Mouse (Mus musculus) limb, embryonic 15.5 days (tissue): ENCODE measurements around the gene Vpreb1. TPM values are rescaled to one million over a fixed set of nuclear protein-coding genes. Genes with fewer than 3 reads are reported as not detected.

Experiments used
- ATAC-seq: fragments of 200-750 bp; cut with Nextera tagmentation; 2 replicates; pipeline ENCODE4 v1.8.0; 2017; ENCODE audit warnings: low read depth, moderate TSS enrichment; ENCODE audit not compliant: insufficient number of reproducible peaks, low FRiP score, low TSS enrichment
- H3K27ac ChIP-seq: fragments of 300-500 bp; sonication (generic); 2 replicates; pipeline ENCODE4 v1.5.1; 2015; ENCODE audit warnings: moderate library complexity, mild to moderate bottlenecking, inconsistent platforms
- H3K27me3 ChIP-seq: fragments of 300-500 bp; sonication (generic); 2 replicates; pipeline ENCODE4 v1.6.1; 2015; ENCODE audit warnings: inconsistent platforms
- H3K36me3 ChIP-seq: fragments of 300-500 bp; sonication (generic); 2 replicates; pipeline ENCODE4 v1.6.1; 2015; ENCODE audit warnings: inconsistent platforms
- H3K4me1 ChIP-seq: fragments of 300-500 bp; sonication (generic); 2 replicates; pipeline ENCODE4 v1.6.1; 2015; ENCODE audit warnings: inconsistent platforms
- H3K4me2 ChIP-seq: fragments of 300-500 bp; sonication (generic); 2 replicates; pipeline ENCODE4 v1.6.1; 2015; ENCODE audit warnings: mild to moderate bottlenecking, inconsistent platforms
- H3K4me3 ChIP-seq: fragments of 300-500 bp; sonication (generic); 2 replicates; pipeline ENCODE4 v1.5.1; 2015; ENCODE audit warnings: mild to moderate bottlenecking, inconsistent platforms
- H3K9ac ChIP-seq: fragments of 300-500 bp; sonication (generic); 2 replicates; pipeline ENCODE4 v1.6.1; 2015; ENCODE audit warnings: inconsistent platforms
- H3K9me3 ChIP-seq: fragments of 300-500 bp; sonication (generic); 2 replicates; pipeline ENCODE4 v1.6.1; 2016; ENCODE audit warnings: inconsistent platforms
- WGBS: fragments of 180-500 bp; shearing (Covaris S2); methylation state at CpG from one replicate; pipeline ENCODE4 v1.1.7; 2015; 5-methylcytosine and 5-hydroxymethylcytosine counted together
- polyA plus RNA-seq: library from polyadenylated mRNA; unstranded; fragments of >200 nt; fragmentation: Nextera tagmentation; extraction: Ambion mirVana; gene quantifications from 2 replicates; pipeline ENCODE4 v1.2.1, GENCODE M21; 2015

The Vpreb1 gene
- polyA plus RNA-seq, result 2.0 and 2.4 TPM in 2 replicates

GRCm38 (mm10) chr16:16870617-16871331, at the start of gene Vpreb1, which contains the start of gene Top3b:
Gene Vpreb1 (minus strand): TSS chr16:16870843.
Gene Top3b (plus strand): TSS chr16:16870736.
- H3K36me3 ChIP-seq, result peaks cover 15% of the 10 kb centered on the region
- peak within 1 kb of the TSS; percentile 59 for H3K4me2 ChIP-seq
- 0 out of 2 replicates have a peak, but pooled peaks cover 8% of the 10 kb centered on the region for H3K4me1 ChIP-seq
- WGBS, result under 1% methylated on average over 49 of the region's 49 CpGs
- peak within 1 kb of the TSS; percentile 75 for H3K4me3 ChIP-seq
- H3K9ac ChIP-seq, result peak within 1 kb of the TSS; percentile 82
- ATAC-seq, result peak; percentile 93
- no peaks in the 10 kb centered on the region for H3K27me3 ChIP-seq
- no peaks in the 10 kb centered on the region for H3K9me3 ChIP-seq
- peak within 1 kb of the TSS; percentile 97 for H3K27ac ChIP-seq

DNA sequence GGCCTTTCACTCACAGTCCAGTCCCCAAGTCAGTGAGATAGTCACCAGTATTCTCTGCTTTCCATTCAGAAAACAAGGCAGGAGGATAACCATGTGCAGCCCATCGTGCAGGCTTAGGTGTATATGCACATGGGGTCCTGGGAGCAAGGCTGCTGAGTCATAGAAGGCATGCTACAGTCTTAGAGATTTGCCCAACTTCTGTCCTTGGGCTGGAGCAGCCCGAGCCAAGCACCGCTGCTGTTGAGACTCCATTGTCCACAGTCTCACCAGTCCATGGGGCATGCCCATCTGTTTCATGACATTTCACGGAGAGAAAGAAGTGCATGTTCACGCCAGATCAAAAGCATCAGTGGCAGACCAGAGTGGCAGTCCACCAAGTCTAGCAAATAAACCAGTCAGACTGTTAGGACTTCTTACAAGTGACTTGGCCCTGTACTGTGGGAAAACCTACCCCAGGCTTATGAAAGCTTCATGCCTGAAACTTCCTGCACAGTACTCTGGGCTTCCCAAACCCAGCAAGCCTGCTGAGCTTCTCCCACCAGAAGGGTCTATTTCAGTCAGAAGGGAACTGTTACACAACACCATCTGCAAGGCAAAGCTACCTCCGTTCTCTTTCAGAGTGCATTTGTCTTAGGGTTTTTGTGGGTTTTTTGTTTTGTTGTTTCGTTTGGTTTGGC, 47.9 kb upstream of the Vpreb1 start:
- Histone ChIP-seq H3K9ac (no peak overlapping the region), H3K36me3 (peaks cover 90% of the 10 kb centered on the region), H3K27ac (no peak overlapping the region), H3K4me3 (no peak overlapping the region), H3K4me2 (no peak overlapping the region), H3K4me1 (no peaks in the 10 kb centered on the region), H3K27me3 (no peaks in the 10 kb centered on the region), H3K9me3 (no peaks in the 10 kb centered on the region)
- WGBS, result 90% methylated on average over 7 of the region's 7 CpGs
- ATAC-seq, result no peak

DNA sequence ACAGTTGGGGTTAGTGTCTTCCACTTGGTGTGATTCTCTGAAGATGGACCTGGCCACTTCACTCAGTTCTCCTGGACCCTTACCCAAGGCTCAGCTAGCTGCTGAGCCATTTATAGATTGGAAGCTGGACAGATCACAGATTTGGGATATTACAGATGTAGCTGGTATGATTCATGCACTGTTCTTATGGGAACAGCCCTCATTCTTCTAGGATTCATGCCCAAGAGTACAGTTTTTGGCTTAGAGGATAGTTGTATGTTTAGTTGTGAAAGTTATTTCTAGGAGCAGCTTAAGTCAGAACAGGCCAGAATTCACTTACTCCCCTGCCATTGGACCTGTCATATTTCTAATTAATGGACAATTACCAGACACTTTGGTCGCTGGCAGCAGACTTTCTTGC, 42.8 kb upstream of the Vpreb1 start:
- H3K4me2 ChIP-seq, result no peak overlapping the region
- H3K4me1 ChIP-seq, result peaks cover 12% of the 10 kb centered on the region
- peaks cover 88% of the 10 kb centered on the region for H3K36me3 ChIP-seq
- no peak overlapping the region for H3K27ac ChIP-seq
- H3K4me3 ChIP-seq, result no peak overlapping the region
- H3K9ac ChIP-seq, result no peak overlapping the region
- no peak for ATAC-seq
- 62% methylated on average over 1 of the region's 1 CpGs for WGBS
- no peaks in the 10 kb centered on the region for H3K27me3 ChIP-seq
- H3K9me3 ChIP-seq, result no peaks in the 10 kb centered on the region

GRCm38 (mm10) chr16:16911641-16912597, 41.3 kb upstream of the Vpreb1 start:
- Histone ChIP-seq H3K36me3 (peaks cover 83% of the 10 kb centered on the region), H3K9me3 (no peaks in the 10 kb centered on the region), H3K9ac (no peak overlapping the region), H3K27ac (peak overlapping the region; percentile 58), H3K4me3 (no peak overlapping the region), H3K27me3 (no peaks in the 10 kb centered on the region), H3K4me2 (no peak overlapping the region), H3K4me1 (peaks cover 12% of the 10 kb centered on the region)
- peak; percentile 72 for ATAC-seq
- WGBS, result 41% methylated on average over 13 of the region's 13 CpGs

DNA sequence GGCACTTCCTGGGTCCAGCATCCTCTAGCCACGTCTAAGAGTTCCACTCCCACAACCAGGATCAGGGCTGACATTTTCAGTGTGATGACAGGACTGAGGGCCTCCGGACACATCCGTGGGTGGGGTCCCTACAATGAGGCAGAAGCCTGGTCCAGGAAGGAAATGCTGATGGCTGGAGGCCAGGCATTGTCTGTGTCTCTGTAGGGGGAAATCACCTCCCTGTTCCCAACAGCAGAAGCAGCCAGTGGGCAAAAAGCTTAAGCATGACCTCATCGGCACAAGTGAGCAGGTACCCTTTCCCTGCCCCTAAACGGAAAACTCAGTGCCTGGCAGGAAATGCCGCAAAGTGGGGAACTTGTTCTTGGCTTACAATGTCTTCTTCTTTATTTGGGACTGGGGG, 37.2 kb upstream of the Vpreb1 start:
- H3K4me2 ChIP-seq, result no peak overlapping the region
- H3K27ac ChIP-seq, result peak overlapping the region; percentile 44; the same call in 1 of the 2 replicates
- ATAC-seq, result no peak
- no peak overlapping the region for H3K9ac ChIP-seq
- no peaks in the 10 kb centered on the region for H3K27me3 ChIP-seq
- H3K9me3 ChIP-seq, result no peaks in the 10 kb centered on the region
- peaks cover 81% of the 10 kb centered on the region for H3K36me3 ChIP-seq
- WGBS, result 68% methylated on average over 6 of the region's 6 CpGs
- H3K4me1 ChIP-seq, result peaks cover 12% of the 10 kb centered on the region
- no peak overlapping the region for H3K4me3 ChIP-seq

- no peak overlapping the region for H3K4me3 ChIP-seq
- no peaks in the 10 kb centered on the region for H3K4me1 ChIP-seq
- H3K4me2 ChIP-seq, result no peak overlapping the region
- no peak overlapping the region for H3K27ac ChIP-seq
- no peak for ATAC-seq
- H3K36me3 ChIP-seq, result peaks cover 46% of the 10 kb centered on the region
- no peak overlapping the region for H3K9ac ChIP-seq
- H3K9me3 ChIP-seq, result no peaks in the 10 kb centered on the region
- WGBS, result 85% methylated on average over 5 of the region's 5 CpGs
- H3K27me3 ChIP-seq, result no peaks in the 10 kb centered on the region
These were observed 32.5 kb upstream of the Vpreb1 start for GRCm38 (mm10) chr16:16903188-16903587.

DNA sequence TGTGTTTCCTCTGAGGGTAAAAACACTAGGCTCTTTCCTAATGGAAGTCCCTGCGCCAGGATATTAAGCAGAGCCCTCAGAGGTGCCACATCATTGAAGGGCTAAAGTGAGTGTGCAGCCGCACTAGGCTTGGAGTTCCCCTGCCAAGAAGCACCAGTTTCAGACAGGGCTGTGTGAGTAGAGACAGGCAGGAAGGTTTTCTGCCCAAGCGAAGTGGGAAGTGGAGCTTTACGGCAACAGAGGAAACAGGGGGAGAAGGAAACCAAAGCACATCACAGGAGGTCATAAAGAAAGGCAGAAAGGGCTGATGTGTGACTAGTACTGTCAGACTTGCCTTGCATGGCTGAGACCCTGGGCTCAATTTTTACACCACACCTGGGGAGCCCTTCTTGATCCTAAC, 31.7 kb upstream of the Vpreb1 start:
- H3K4me1 ChIP-seq, result peaks cover 5% of the 10 kb centered on the region
- no peak overlapping the region for H3K27ac ChIP-seq
- no peaks in the 10 kb centered on the region for H3K27me3 ChIP-seq
- H3K4me3 ChIP-seq, result no peak overlapping the region
- no peak for ATAC-seq
- WGBS, result 73% methylated on average over 4 of the region's 4 CpGs
- H3K9ac ChIP-seq, result no peak overlapping the region
- peaks cover 39% of the 10 kb centered on the region for H3K36me3 ChIP-seq
- no peaks in the 10 kb centered on the region for H3K9me3 ChIP-seq
- no peak overlapping the region for H3K4me2 ChIP-seq

GRCm38 (mm10) chr16:16897056-16897584, 26.5 kb upstream of the Vpreb1 start:
- Histone ChIP-seq H3K4me2 (peak overlapping the region; percentile 61), H3K4me3 (peak overlapping the region; percentile 64), H3K9ac (peak overlapping the region; percentile 54), H3K36me3 (peaks cover 28% of the 10 kb centered on the region), H3K27me3 (no peaks in the 10 kb centered on the region), H3K4me1 (peaks cover 17% of the 10 kb centered on the region), H3K27ac (0 out of 2 replicates have a peak overlapping the region, but pooled peaks have one; percentile 47), H3K9me3 (no peaks in the 10 kb centered on the region)
- ATAC-seq, result no peak
- WGBS, result 18% methylated on average over 10 of the region's 10 CpGs

GRCm38 (mm10) chr16:16896382-16897055, 25.9 kb upstream of the Vpreb1 start, which contains the start of gene Ppm1f:
Gene Ppm1f (plus strand): TSS chr16:16896469.
- under 1% methylated on average over 29 of the region's 29 CpGs for WGBS
- H3K4me1 ChIP-seq, result peaks cover 17% of the 10 kb centered on the region
- peak within 1 kb of the TSS; percentile 64 for H3K4me3 ChIP-seq
- no peaks in the 10 kb centered on the region for H3K27me3 ChIP-seq
- peak within 1 kb of the TSS; percentile 54 for H3K9ac ChIP-seq
- peak within 1 kb of the TSS; percentile 61 for H3K4me2 ChIP-seq
- no peaks in the 10 kb centered on the region for H3K9me3 ChIP-seq
- peak within 1 kb of the TSS; percentile 47 for H3K27ac ChIP-seq
- H3K36me3 ChIP-seq, result peaks cover 32% of the 10 kb centered on the region
- ATAC-seq, result peak; percentile 84

- Histone ChIP-seq H3K9me3 (no peaks in the 10 kb centered on the region), H3K4me3 (peak overlapping the region; percentile 64; the same call in 1 of the 2 replicates), H3K27me3 (no peaks in the 10 kb centered on the region), H3K4me1 (peaks cover 17% of the 10 kb centered on the region), H3K27ac (peak overlapping the region; percentile 22; the same call in 1 of the 2 replicates), H3K36me3 (peaks cover 37% of the 10 kb centered on the region), H3K9ac (no peak overlapping the region), H3K4me2 (no peak overlapping the region; the same call in 1 of the 2 replicates)
- WGBS, result 16% methylated on average over 4 of the region's 4 CpGs
- peak; percentile 45 for ATAC-seq
These were observed 25.4 kb upstream of the Vpreb1 start for GRCm38 (mm10) chr16:16896015-16896381.

DNA sequence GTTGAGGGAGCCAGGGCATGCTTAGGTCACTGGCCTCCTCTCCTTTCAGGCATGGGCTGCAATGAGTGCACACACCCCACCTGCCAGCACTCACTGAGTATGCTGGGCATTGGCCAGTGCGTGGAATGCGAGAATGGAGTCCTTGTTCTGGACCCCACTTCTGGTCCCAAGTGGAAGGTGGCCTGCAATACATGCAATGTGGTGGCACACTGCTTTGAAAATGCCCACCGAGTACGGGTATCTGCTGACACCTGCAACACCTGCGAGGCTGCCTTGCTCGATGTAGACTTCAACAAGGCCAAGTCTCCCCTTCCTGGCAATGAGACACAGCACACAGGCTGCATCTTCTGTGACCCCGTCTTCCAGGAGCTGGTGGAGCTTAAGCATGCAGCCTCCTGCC, 21.7 kb upstream of the Vpreb1 start:
- H3K27ac ChIP-seq, result no peak overlapping the region
- WGBS, result 91% methylated on average over 7 of the region's 7 CpGs
- no peaks in the 10 kb centered on the region for H3K27me3 ChIP-seq
- peaks cover 12% of the 10 kb centered on the region for H3K4me1 ChIP-seq
- H3K4me3 ChIP-seq, result no peak overlapping the region
- ATAC-seq, result no peak
- H3K36me3 ChIP-seq, result peaks cover 73% of the 10 kb centered on the region
- no peaks in the 10 kb centered on the region for H3K9me3 ChIP-seq
- H3K4me2 ChIP-seq, result no peak overlapping the region
- no peak overlapping the region for H3K9ac ChIP-seq
